Mouse (Mus musculus) kidney, postnatal 0 days (tissue): Measurements from ENCODE around the gene Gemin4. TPM values are rescaled to one million over a fixed set of nuclear protein-coding genes. Genes with fewer than 3 reads are reported as not detected.
A peak's percentile ranks its signal among the peaks of the same experiment; 100 is the strongest.

Experiments
- ATAC-seq: fragments of 200-750 bp; cut with Nextera tagmentation; replicated peaks from 2 replicates; pipeline ENCODE4 v1.8.0; 2017; ENCODE audit warnings: low read depth, moderate number of reproducible peaks, moderate TSS enrichment, moderate library complexity; ENCODE audit not compliant: low FRiP score
- DNase-seq: peaks from one replicate; pipeline ENCODE4 v3.0.0-alpha.2; 2016; ENCODE audit warnings: low spot score
- H3K27ac ChIP-seq: fragments of 300-500 bp; sonication (generic); 2 replicates; pipeline ENCODE4 v1.5.1; 2014; ENCODE audit warnings: mild to moderate bottlenecking
- H3K27me3 ChIP-seq: fragments of 300-500 bp; sonication (generic); 2 replicates; pipeline ENCODE4 v1.6.1; 2014; ENCODE audit warnings: low read length, mixed read lengths; ENCODE audit not compliant: insufficient read depth
- H3K36me3 ChIP-seq: fragments of 300-500 bp; sonication (generic); 2 replicates; pipeline ENCODE4 v1.6.1; 2014; ENCODE audit warnings: low read length, mixed read lengths; ENCODE audit not compliant: insufficient read depth
- H3K4me1 ChIP-seq: fragments of 300-500 bp; sonication (generic); replicated peaks from 2 replicates; pipeline ENCODE4 v1.6.1; 2014; ENCODE audit warnings: antibody characterized with exemption, low read length, mixed read lengths; ENCODE audit not compliant: insufficient read depth
- H3K4me2 ChIP-seq: fragments of 300-500 bp; sonication (generic); 2 replicates; pipeline ENCODE4 v1.6.1; 2014; ENCODE audit warnings: mild to moderate bottlenecking, low read length, moderate library complexity, mixed read lengths
- H3K4me3 ChIP-seq: fragments of 300-500 bp; sonication (generic); replicated peaks from 2 replicates; pipeline ENCODE4 v1.5.1; 2014; ENCODE audit warnings: low read depth, low read length
- H3K9ac ChIP-seq: fragments of 300-500 bp; sonication (generic); 2 replicates; pipeline ENCODE4 v1.6.1; 2014; ENCODE audit warnings: low read depth, low read length
- H3K9me3 ChIP-seq: fragments of 300-500 bp; sonication (generic); replicated peaks from 2 replicates; pipeline ENCODE4 v1.6.1; 2016; ENCODE audit warnings: low read length, inconsistent platforms, mixed read lengths
- CTCF ChIP-seq: IDR thresholded peaks from 2 replicates; pipeline ENCODE4 v1.5.1; 2016; ENCODE audit warnings: antibody characterized with exemption, low read depth, mild to moderate bottlenecking, moderate library complexity
- WGBS: fragments of 180-500 bp; shearing (Covaris S2); extraction: QIAGEN DNeasy Blood & Tissue Kit; methylation state at CpG from one replicate; pipeline ENCODE4 v1.1.7; 2014; 5-methylcytosine and 5-hydroxymethylcytosine counted together
- polyA plus RNA-seq: library from polyadenylated mRNA; unstranded; fragments of >200 nt; fragmentation: Nextera tagmentation; extraction: Ambion mirVana; gene quantifications from 2 replicates; pipeline ENCODE4 v1.2.1, GENCODE M21; 2015

Gene Gemin4
- polyA plus RNA-seq, 1 experiment from 2014 or later, result 20.4 TPM

GRCm38 (mm10) chr11:76210228-76210985 lies 7.1 kb downstream of the Gemin4 start:
- ATAC-seq (no peak), DNase-seq (no peak)
- H3K36me3 ChIP-seq, result peaks cover 36% of the 10 kb centered on the region
- H3K9me3 ChIP-seq, result no peaks in the 10 kb centered on the region
- H3K27me3 ChIP-seq, result no peaks in the 10 kb centered on the region
- H3K4me2 ChIP-seq, result no peak overlapping the region
- H3K27ac ChIP-seq, result no peak overlapping the region
- H3K9ac ChIP-seq, result no peak overlapping the region
- 79% methylated on average over 13 of the region's 13 CpGs for WGBS
- H3K4me3 ChIP-seq, result no peak overlapping the region
- H3K4me1 ChIP-seq, result no peaks in the 10 kb centered on the region
- no peak for TF ChIP-seq CTCF

DNA sequence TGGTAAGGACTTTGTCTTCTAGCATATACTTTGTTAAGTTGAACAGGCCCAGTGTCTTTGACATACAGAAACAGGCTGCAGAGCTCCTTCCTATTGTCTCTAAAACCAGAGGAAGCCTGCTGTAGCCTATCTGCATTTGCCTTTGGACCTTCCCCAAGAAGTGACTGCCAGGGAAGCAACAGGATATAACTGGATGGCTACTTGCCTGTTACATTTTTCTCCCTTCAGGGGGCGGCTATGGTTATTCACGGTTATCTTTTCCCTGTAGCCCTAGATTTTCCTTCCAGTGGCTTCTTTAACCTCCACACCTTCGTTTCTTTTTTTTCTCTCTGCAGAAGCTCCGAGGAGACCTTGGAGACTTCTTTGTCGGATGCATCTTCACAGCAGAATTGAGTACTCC lies 10.7 kb downstream of the Gemin4 start:
- H3K4me2 ChIP-seq, result no peak overlapping the region
- H3K9ac ChIP-seq, result no peak overlapping the region
- TF ChIP-seq CTCF, result no peak
- H3K4me1 ChIP-seq, result no peaks in the 10 kb centered on the region
- H3K9me3 ChIP-seq, result no peaks in the 10 kb centered on the region
- 85% methylated on average over 5 of the region's 5 CpGs for WGBS
- H3K27me3 ChIP-seq, result no peaks in the 10 kb centered on the region
- H3K27ac ChIP-seq, result no peak overlapping the region
- peaks cover 18% of the 10 kb centered on the region for H3K36me3 ChIP-seq
- DNase-seq (no peak), ATAC-seq (no peak)
- no peak overlapping the region for H3K4me3 ChIP-seq

DNA sequence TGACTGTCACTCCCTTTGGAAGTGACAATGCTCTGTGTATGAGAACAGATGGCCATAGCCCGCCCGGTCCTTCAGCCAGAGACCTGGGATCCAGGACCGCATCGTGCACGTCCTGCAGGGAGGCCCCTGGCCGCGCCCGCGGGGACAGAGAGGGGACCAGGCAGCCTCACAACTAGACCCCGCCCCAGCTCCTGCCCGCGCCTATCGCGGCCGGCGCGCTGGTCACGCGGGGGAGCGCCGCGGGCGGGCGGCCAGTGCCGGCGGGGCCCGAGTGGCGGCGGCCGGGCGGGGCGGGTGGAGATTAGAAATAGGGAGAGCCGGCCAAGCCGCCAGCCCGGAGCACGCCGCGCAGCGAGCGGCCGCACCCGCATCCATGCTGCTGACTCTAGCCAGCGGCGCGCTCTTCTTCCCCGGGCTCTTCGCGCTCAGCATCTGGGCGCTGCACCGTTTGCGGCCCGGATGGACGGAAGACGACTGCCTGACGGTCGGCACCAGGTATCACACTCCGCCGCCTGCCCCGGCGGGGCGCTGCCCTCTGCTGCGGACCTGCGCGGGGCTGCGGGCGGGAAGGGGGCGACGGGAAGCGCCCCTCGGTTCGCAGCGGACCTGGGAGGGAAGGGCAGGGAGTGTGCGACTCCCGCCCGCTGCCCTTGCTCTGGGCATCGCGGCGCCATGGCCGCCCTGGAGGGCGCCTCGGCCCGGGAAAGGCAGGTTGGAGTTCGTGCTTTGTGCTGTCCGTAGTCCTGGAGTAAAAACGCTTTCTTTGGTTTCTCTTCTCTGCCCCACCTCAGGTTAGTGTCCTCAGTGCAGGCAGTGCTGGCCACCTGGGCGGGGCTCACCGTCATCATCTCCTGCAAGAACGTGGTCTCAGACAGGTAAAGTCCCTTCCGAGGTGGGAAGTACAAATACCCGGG lies 15.4 kb downstream of the Gemin4 start:
- no peak; the same call in 1 of the 2 replicates for TF ChIP-seq CTCF
- H3K4me2 ChIP-seq, result peak overlapping the region; percentile 100
- DNase-seq (peak; percentile 89), ATAC-seq (peak; percentile 95)
- H3K9me3 ChIP-seq, result no peaks in the 10 kb centered on the region
- no peak overlapping the region for H3K27ac ChIP-seq
- H3K27me3 ChIP-seq, result no peaks in the 10 kb centered on the region
- WGBS, result under 1% methylated on average over 65 of the region's 90 CpGs
- peak overlapping the region; percentile 79 for H3K9ac ChIP-seq
- peak overlapping the region; percentile 77 for H3K4me3 ChIP-seq
- H3K4me1 ChIP-seq, result no peaks in the 10 kb centered on the region; the same call in 1 of the 2 replicates
- H3K36me3 ChIP-seq, result no peaks in the 10 kb centered on the region

DNA sequence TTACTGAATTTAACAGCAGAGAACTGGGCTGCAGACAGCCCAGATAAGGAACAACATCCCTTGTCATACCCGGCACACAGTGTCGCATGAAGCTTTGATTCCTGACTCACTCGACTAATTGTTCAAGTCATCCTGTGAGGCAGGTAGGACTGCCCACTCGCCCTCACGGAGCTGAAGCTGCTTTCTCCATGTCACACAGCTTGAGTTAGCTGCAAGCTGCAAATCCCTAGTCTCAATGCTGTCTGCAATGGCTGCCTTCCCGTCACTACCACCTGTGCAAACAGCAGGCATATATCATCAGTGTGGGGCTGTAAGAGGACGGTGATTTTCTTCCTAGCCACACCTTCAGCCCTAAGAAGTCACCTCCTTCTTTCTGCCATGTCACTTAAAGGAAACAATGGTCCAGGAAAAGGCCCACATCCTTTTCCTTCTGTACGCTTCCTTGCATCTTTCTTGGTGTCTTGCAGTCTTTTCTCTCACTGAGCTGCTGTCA lies 20.4 kb downstream of the Gemin4 start:
- ATAC-seq (no peak), DNase-seq (no peak)
- no peak for TF ChIP-seq CTCF
- no peak overlapping the region for H3K4me2 ChIP-seq
- H3K9me3 ChIP-seq, result no peaks in the 10 kb centered on the region
- no peak overlapping the region for H3K4me3 ChIP-seq
- H3K9ac ChIP-seq, result no peak overlapping the region
- WGBS, result 53% methylated on average over 8 of the region's 8 CpGs
- no peak overlapping the region for H3K27ac ChIP-seq
- H3K4me1 ChIP-seq, result no peaks in the 10 kb centered on the region; the same call in 1 of the 2 replicates
- no peaks in the 10 kb centered on the region for H3K36me3 ChIP-seq
- H3K27me3 ChIP-seq, result no peaks in the 10 kb centered on the region

DNA sequence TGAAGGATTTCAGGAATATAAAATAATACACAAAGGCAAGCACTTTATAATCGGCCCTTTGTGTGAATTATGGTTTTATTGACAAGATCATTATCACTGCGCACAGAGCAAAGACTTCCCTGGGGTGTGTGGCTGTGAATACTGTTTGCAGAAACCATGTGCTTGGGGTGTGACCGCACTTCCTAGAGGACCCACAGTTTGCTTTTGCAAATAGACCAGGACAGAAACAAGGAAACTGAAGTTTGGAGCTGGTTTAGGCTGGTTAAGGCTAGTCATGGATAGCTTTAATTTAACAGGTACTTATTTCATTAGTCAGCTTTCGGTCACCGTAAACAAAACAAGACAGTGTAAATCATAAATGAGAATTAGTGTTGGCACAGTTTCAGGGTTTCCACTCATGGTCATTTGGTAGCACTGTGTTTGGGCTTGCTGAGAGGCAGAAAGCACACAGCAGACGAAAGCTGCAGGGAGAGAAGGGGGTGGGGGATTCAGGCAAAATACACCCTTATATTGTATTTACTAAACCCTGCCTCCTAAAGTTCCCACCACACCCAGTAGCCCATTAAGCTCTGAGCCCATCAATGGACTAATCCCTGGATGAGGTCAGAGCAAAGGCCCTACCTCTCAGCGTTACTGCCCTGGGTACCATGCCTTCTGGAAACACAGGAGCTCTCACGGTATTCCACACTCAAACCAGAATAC lies 21.0 kb downstream of the Gemin4 start:
- H3K4me3 ChIP-seq, result no peak overlapping the region

DNA sequence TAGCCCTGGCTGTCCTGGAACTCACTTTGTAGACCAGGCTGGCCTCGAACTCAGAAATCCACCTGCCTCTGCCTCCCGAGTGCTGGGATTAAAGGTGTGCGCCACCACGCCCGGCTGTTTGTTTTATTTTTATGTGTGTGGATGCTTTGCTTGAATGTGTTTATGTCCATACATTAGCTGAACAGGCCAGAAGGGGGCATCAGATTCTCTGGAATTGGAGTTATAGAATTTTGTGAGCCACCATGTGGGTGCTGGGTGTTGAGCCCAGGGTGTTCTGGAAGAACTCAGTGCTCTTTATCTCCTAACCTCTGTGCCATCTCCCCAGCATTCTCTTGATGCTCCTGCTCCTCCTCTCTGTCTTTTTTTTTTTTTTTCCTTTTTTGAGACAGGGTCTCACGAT lies 30.6 kb downstream of the Gemin4 start:
- H3K4me2 ChIP-seq, result no peak overlapping the region
- H3K27ac ChIP-seq, result no peak overlapping the region
- no peak for ATAC-seq
- H3K36me3 ChIP-seq, result no peaks in the 10 kb centered on the region
- peak; percentile 14; the same call in 1 of the 2 replicates for TF ChIP-seq CTCF
- H3K4me3 ChIP-seq, result no peak overlapping the region
- DNase-seq, result no peak
- WGBS, result 86% methylated on average over 6 of the region's 6 CpGs
- no peaks in the 10 kb centered on the region for H3K27me3 ChIP-seq
- no peak overlapping the region for H3K9ac ChIP-seq
- no peaks in the 10 kb centered on the region for H3K9me3 ChIP-seq
- H3K4me1 ChIP-seq, result no peaks in the 10 kb centered on the region

More for the DNA sequence above, 21.0 kb downstream of the Gemin4 start:
- H3K4me2 ChIP-seq, result no peak overlapping the region
- DNase-seq, result no peak
- no peak for ATAC-seq
- TF ChIP-seq CTCF, result no peak
- H3K4me1 ChIP-seq, result no peaks in the 10 kb centered on the region; the same call in 1 of the 2 replicates
- 49% methylated on average over 8 of the region's 8 CpGs for WGBS
- H3K9ac ChIP-seq, result no peak overlapping the region
- no peak overlapping the region for H3K27ac ChIP-seq
- no peaks in the 10 kb centered on the region for H3K36me3 ChIP-seq
- H3K27me3 ChIP-seq, result no peaks in the 10 kb centered on the region
- H3K9me3 ChIP-seq, result no peaks in the 10 kb centered on the region
